20 mouse cellular contexts compared by ENCODE assay signal in genomic region chr16:43525624-43526023, GRCm38 (mm10).
"Had no signal": no experiment of that assay in that cellular context is flagged by ENCODE, and none has a peak within 500 bp of the region (broad histone marks: within the 10 kb centered on the region; RNA-seq: fewer than 3 reads in every experiment).

No protein-coding gene starts in this region.

- H3K9me3 ChIP-seq: limb, embryonic 12.5 days; limb, embryonic 15.5 days; midbrain, embryonic 13.5 days; stomach, embryonic 15.5 days had no signal

- H3K4me2 ChIP-seq: limb, embryonic 12.5 days; limb, embryonic 15.5 days; liver, embryonic 11.5 days; lung, embryonic 14.5 days; midbrain, embryonic 13.5 days; stomach, embryonic 15.5 days had no signal

- H3K9ac ChIP-seq: limb, embryonic 12.5 days; limb, embryonic 15.5 days; liver, embryonic 14.5 days; liver, postnatal 0 days; lung, embryonic 14.5 days; midbrain, embryonic 13.5 days; stomach, embryonic 15.5 days had no signal

- H3K4me3 ChIP-seq: limb, embryonic 12.5 days; limb, embryonic 15.5 days; midbrain, embryonic 13.5 days; myocyte; stomach, embryonic 15.5 days had no signal

- ATAC-seq: liver, postnatal 0 days; lung, postnatal 0 days; midbrain, embryonic 13.5 days; midbrain, embryonic 16.5 days had no signal

- DNase-seq: kidney, adult 2 months; kidney, postnatal 25 days; left cerebral cortex, postnatal 4 days; liver, postnatal 0 days; lung, embryonic 14.5 days; retina, postnatal 1 day; right cerebral cortex, postnatal 25 days; spleen, adult 18-20 months; thymus, postnatal 25 days had no signal

- H3K27ac ChIP-seq: kidney, postnatal 0 days; limb, embryonic 12.5 days; limb, embryonic 15.5 days; liver, embryonic 14.5 days; macrophage; stomach, embryonic 15.5 days had no signal

- H3K27me3 ChIP-seq: limb, embryonic 12.5 days; limb, embryonic 15.5 days; midbrain, embryonic 13.5 days; stomach, embryonic 15.5 days had no signal

- H3K4me1 ChIP-seq: limb, embryonic 12.5 days; limb, embryonic 15.5 days; stomach, embryonic 15.5 days had no signal

- H3K36me3 ChIP-seq: limb, embryonic 12.5 days; limb, embryonic 15.5 days; stomach, embryonic 15.5 days had no signal
